Mouse (Mus musculus) embryonic facial prominence, embryonic 12.5 days (tissue): Measurements from ENCODE around the gene Ddrgk1. TPM values are rescaled to one million over a fixed set of nuclear protein-coding genes. Genes with fewer than 3 reads are reported as not detected.
A peak's percentile ranks its signal among the peaks of the same experiment; 100 is the strongest.

Source experiments
- ATAC-seq: fragments of 200-750 bp; cut with Nextera tagmentation; 2 replicates; pipeline ENCODE4 v1.8.0; 2017; ENCODE audit not compliant: insufficient number of reproducible peaks, insufficient read depth, low FRiP score, low TSS enrichment
- H3K27ac ChIP-seq: fragments of 300-500 bp; sonication (generic); 2 replicates; pipeline ENCODE4 v1.5.1; 2016; ENCODE audit warnings: mild to moderate bottlenecking
- H3K27me3 ChIP-seq: fragments of 300-500 bp; sonication (generic); 2 replicates; pipeline ENCODE4 v1.6.1; 2016; ENCODE audit warnings: mild to moderate bottlenecking, moderate library complexity
- H3K36me3 ChIP-seq: fragments of 300-500 bp; sonication (generic); 2 replicates; pipeline ENCODE4 v1.6.1; 2016; ENCODE audit warnings: mild to moderate bottlenecking
- H3K4me1 ChIP-seq: fragments of 300-500 bp; sonication (generic); 2 replicates; pipeline ENCODE4 v1.6.1; 2016
- H3K4me2 ChIP-seq: fragments of 300-500 bp; sonication (generic); replicated peaks from 2 replicates; pipeline ENCODE4 v1.6.1; 2016; ENCODE audit warnings: mild to moderate bottlenecking, moderate library complexity
- H3K4me3 ChIP-seq: fragments of 300-500 bp; sonication (generic); 2 replicates; pipeline ENCODE4 v1.5.1; 2016; ENCODE audit warnings: mild to moderate bottlenecking
- H3K9ac ChIP-seq: fragments of 300-500 bp; sonication (generic); 2 replicates; pipeline ENCODE4 v1.6.1; 2016; ENCODE audit warnings: mild to moderate bottlenecking, moderate library complexity
- H3K9me3 ChIP-seq: fragments of 300-500 bp; sonication (generic); 2 replicates; pipeline ENCODE4 v1.6.1; 2016; ENCODE audit warnings: mild to moderate bottlenecking, moderate library complexity
- WGBS: fragments of 180-500 bp; shearing (Covaris S2); methylation state at CpG from one replicate; pipeline ENCODE4 v1.1.7; 2016; 5-methylcytosine and 5-hydroxymethylcytosine counted together
- polyA plus RNA-seq: library from polyadenylated mRNA; unstranded; fragments of >200 nt; fragmentation: Nextera tagmentation; extraction: Ambion mirVana; gene quantifications from 2 replicates; pipeline ENCODE4 v1.2.1, GENCODE M21; 2016

Gene Ddrgk1
- 55.6 and 58.3 TPM in 2 replicates for polyA plus RNA-seq

DNA sequence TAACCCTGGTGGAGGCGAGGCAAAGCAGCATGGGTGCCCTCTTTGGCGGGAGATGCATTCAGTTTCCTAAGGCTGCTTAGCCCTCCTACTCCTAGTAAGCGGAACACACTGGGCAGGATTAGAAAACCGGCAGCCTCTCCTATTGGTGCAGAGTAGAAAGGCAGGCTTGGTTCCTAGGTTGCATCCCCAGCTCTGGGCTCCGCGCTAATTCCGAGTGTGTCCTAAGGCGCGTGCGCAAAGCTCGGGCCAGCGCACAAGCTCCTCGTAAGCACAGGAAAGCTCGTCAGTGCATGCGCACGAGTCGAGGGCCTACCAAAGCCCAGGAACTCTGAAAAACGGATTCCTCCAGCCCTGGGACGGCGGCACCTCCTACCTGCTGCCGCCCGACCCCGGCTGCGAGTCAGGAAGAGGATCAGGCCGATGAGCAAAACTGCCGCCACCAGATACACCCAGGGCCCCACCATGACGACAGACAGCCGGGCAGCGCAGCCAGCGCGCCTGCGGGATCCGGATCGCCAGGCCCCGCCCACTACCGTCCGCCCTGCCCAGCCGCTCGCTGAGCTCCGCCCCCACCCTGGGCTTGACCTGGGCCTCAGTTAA, at the start of gene Ddrgk1:
Gene Ddrgk1, minus strand, starts transcription at position 558 of the 600 bp plus-strand sequence.
- no peaks in the 10 kb centered on the region for H3K9me3 ChIP-seq

GRCm38 (mm10) chr2:130707057-130707456, 42.6 kb upstream of the Ddrgk1 start:
- Histone ChIP-seq H3K9ac (no peak overlapping the region), H3K4me1 (peaks cover 6% of the 10 kb centered on the region; the same call in 1 of the 2 replicates), H3K4me2 (no peak overlapping the region), H3K36me3 (peaks cover 34% of the 10 kb centered on the region), H3K27me3 (no peaks in the 10 kb centered on the region), H3K4me3 (no peak overlapping the region), H3K27ac (no peak overlapping the region), H3K9me3 (no peaks in the 10 kb centered on the region)
- no peak for ATAC-seq
- WGBS = 64% methylated on average over 10 of the region's 10 CpGs

More for the DNA sequence above, at the start of gene Ddrgk1:
- peaks cover 26% of the 10 kb centered on the region for H3K36me3 ChIP-seq
- H3K27ac ChIP-seq = peak within 1 kb of the TSS; percentile 98
- peak within 1 kb of the TSS; percentile 62 for H3K4me3 ChIP-seq
- H3K4me1 ChIP-seq = peaks cover 20% of the 10 kb centered on the region
- under 1% methylated on average over 40 of the region's 40 CpGs for WGBS
- ATAC-seq = peak; percentile 97
- H3K4me2 ChIP-seq = peak within 1 kb of the TSS; percentile 77
- H3K27me3 ChIP-seq = no peaks in the 10 kb centered on the region
- peak within 1 kb of the TSS; percentile 78 for H3K9ac ChIP-seq

GRCm38 (mm10) chr2:130706602-130707001, 42.1 kb upstream of the Ddrgk1 start:
- H3K27me3 ChIP-seq = no peaks in the 10 kb centered on the region
- 75% methylated on average over 4 of the region's 4 CpGs for WGBS
- H3K4me2 ChIP-seq = no peak overlapping the region
- H3K4me1 ChIP-seq = peaks cover 6% of the 10 kb centered on the region; the same call in 1 of the 2 replicates
- H3K9me3 ChIP-seq = no peaks in the 10 kb centered on the region
- ATAC-seq = no peak
- H3K4me3 ChIP-seq = no peak overlapping the region
- H3K27ac ChIP-seq = no peak overlapping the region
- peaks cover 30% of the 10 kb centered on the region for H3K36me3 ChIP-seq
- H3K9ac ChIP-seq = no peak overlapping the region

- no peak overlapping the region for H3K27ac ChIP-seq
- H3K4me2 ChIP-seq = no peak overlapping the region
- 70% methylated on average over 6 of the region's 6 CpGs for WGBS
- peaks cover 6% of the 10 kb centered on the region; the same call in 1 of the 2 replicates for H3K4me1 ChIP-seq
- H3K9me3 ChIP-seq = no peaks in the 10 kb centered on the region
- H3K4me3 ChIP-seq = no peak overlapping the region
- no peaks in the 10 kb centered on the region for H3K27me3 ChIP-seq
- H3K36me3 ChIP-seq = peaks cover 17% of the 10 kb centered on the region
- ATAC-seq = no peak
- no peak overlapping the region for H3K9ac ChIP-seq
These were observed 40.7 kb upstream of the Ddrgk1 start for GRCm38 (mm10) chr2:130705178-130705577.

DNA sequence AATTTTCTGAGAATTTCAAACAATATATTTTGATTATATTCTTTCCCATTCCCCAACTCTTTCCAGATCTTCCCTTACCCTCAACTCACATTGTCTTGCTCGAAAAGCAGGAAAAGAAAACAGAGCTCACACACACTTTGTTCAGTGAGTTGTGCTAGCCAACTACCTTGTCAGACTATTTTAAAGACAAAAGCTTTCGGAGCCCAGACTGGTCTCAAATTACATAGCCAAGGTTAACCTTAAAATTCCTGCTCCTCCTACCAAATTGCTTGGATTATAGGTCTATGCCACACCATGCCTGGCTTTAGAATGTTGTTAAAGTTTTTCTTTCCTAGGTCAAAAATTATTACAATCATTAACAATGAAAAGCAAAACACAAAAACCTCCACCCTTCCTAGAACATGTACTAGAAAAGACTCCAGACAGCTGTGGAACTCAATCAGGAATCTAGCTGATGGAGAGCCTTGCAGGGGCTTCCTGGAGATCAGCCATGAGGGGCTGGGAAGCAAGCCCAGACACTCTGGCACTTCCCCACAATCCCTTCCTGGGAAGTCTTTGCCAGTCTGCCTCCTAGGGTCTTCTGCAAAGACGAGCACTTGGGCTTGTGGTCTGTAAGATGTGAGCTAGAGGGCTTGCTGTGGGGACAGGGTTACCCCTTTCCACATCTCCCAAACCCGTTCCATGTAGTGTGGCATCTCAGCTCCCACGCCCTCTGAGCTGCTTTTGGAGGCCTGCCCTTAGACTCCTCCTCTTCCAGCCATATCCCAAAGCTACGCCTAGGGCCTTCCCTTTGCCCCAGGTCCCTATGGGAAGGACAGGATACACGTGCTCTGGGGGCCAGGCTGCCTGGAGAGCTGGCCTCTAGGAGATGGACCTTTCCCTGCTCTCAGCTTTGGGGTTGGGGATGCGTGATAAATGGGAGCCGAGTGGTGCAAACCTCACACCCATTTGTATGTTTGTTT, 39.9 kb upstream of the Ddrgk1 start:
- Histone ChIP-seq H3K9me3 (no peaks in the 10 kb centered on the region), H3K4me1 (peaks cover 6% of the 10 kb centered on the region; the same call in 1 of the 2 replicates), H3K27ac (0 out of 2 replicates have a peak overlapping the region, but pooled peaks have one; percentile 46), H3K4me2 (no peak overlapping the region), H3K27me3 (no peaks in the 10 kb centered on the region), H3K4me3 (no peak overlapping the region), H3K36me3 (peaks cover 9% of the 10 kb centered on the region; the same call in 1 of the 2 replicates), H3K9ac (no peak overlapping the region)
- 53% methylated on average over 9 of the region's 9 CpGs for WGBS
- no peak for ATAC-seq

DNA sequence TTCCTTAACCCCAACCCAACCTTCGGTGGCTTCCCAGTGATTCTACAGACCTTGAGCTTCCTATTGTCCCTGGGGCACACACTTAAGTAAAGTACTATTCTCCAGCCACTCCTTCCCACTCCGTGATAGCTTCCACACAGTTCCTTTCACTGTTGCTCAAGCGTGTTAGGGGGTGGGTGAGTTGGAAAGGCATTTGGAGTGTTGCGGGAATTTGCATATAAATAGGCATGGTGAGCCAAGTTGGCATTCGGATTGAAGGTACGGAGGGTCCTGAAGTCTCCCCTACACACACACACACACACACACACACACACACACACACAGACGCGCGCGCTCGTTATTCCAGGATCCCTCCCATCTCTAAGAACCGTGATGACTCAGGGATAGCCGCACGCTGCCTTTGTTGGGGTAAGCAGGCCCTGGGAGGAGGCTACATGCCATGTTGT, 33.4 kb upstream of the Ddrgk1 start:
- Histone ChIP-seq H3K9me3 (no peaks in the 10 kb centered on the region), H3K4me1 (peaks cover 13% of the 10 kb centered on the region), H3K27ac (no peak overlapping the region), H3K27me3 (peaks cover 42% of the 10 kb centered on the region), H3K4me2 (peak overlapping the region; percentile 91), H3K36me3 (no peaks in the 10 kb centered on the region), H3K4me3 (peak overlapping the region; percentile 51), H3K9ac (peak overlapping the region; percentile 61; the same call in 1 of the 2 replicates)
- ATAC-seq = no peak
- 4% methylated on average over 14 of the region's 14 CpGs for WGBS

DNA sequence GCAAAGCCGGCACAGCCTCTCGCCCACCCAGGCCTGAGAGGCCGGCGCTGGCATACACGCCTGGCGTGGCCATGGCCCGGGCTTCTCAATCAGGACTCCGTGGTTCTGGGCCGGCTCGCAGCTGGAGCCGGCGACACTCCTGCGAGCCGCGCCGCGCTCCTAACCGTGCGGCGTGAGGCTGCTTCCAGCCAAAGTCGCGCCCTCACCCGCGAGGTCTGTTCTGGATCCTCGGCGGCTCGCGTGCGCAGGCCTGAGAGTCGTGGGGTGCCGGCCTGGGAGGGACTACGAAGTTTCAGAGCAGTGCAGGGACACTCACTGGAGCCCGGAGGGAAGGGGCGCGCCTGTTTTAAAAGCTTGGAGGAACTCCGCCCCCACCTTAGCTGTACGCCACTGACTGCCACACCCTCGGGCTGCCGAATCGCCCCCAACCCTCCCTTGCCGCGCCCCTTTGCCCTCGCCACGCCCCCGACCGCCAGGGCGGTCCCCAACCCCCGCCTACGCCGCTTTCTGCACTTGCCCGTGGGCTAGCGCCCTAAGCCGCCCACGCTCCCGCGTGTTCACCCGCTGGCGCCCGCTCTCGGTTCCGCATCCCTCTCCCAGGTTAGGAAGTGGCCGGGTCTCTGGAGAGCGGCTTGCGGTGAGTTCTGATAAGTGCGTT, 32.8 kb upstream of the Ddrgk1 start, which contains the start of gene Slc4a11:
Gene Slc4a11, minus strand, starts transcription at position 367 of the 658 bp plus-strand sequence.
- Histone ChIP-seq H3K4me3 (peak within 1 kb of the TSS; percentile 51), H3K27me3 (peaks cover 42% of the 10 kb centered on the region), H3K4me1 (peaks cover 13% of the 10 kb centered on the region), H3K27ac (no peak within 1 kb of the TSS), H3K9ac (peak within 1 kb of the TSS; percentile 61), H3K36me3 (no peaks in the 10 kb centered on the region), H3K9me3 (no peaks in the 10 kb centered on the region), H3K4me2 (peak within 1 kb of the TSS; percentile 91)
- ATAC-seq = peak; percentile 69; the same call in 1 of the 2 replicates
- WGBS = under 1% methylated on average over 65 of the region's 65 CpGs

DNA sequence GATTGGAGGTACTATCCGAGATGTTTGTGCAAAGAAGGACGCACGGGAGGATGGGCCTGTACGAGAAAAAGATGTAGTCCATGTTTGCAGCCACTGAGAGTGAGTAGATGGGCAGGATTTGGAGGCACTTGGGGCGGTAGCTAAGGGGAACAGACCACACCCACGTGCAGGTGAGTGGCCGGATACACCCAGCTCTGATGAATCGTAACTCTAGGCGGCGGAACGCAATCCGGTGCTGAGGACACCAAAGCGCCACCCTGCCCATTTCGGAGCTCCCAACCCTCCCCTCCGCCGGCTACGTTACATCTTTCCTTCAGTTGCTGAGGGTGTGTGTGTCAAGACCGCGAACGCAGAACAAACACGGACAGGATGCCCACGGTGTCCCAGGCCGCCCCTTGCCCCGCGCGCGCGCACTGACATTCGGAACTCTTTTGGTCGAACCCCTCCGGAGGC, 32.3 kb upstream of the Ddrgk1 start:
- WGBS = under 1% methylated on average over 31 of the region's 31 CpGs
- H3K9me3 ChIP-seq = no peaks in the 10 kb centered on the region
- peak overlapping the region; percentile 91 for H3K4me2 ChIP-seq
- H3K9ac ChIP-seq = peak overlapping the region; percentile 61
- 0 out of 2 replicates have a peak, but pooled peaks have one; percentile 13 for ATAC-seq
- no peak overlapping the region for H3K27ac ChIP-seq
- H3K4me1 ChIP-seq = peaks cover 13% of the 10 kb centered on the region
- peak overlapping the region; percentile 51 for H3K4me3 ChIP-seq
- H3K27me3 ChIP-seq = peaks cover 45% of the 10 kb centered on the region
- H3K36me3 ChIP-seq = no peaks in the 10 kb centered on the region

DNA sequence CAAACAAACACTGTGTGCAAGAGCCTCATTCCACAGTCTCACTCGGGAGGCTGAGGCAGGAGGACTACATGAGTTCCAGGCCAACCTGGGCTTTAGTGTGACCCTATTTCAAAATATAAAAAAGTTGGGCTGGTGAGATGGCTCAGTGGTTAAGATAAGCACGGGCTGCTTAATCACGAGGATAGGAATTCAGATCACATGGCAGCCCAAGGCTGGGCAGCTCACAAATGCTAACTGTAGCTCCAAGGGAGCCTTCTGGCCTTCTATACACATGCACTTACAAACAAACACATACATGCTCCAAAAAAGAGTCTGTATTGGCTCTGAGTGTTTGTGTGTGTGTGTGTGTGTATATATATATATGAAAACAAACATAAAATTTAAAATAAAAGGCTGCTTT, 29.1 kb upstream of the Ddrgk1 start:
- Histone ChIP-seq H3K36me3 (no peaks in the 10 kb centered on the region), H3K27me3 (peaks cover 39% of the 10 kb centered on the region), H3K27ac (no peak overlapping the region)

GRCm38 (mm10) chr2:130689011-130689410, 24.6 kb upstream of the Ddrgk1 start:
- ATAC-seq = no peak
- H3K9me3 ChIP-seq = no peaks in the 10 kb centered on the region
- H3K9ac ChIP-seq = no peak overlapping the region
- H3K27ac ChIP-seq = no peak overlapping the region
- H3K4me3 ChIP-seq = no peak overlapping the region
- 0 out of 2 replicates have a peak, but pooled peaks cover 3% of the 10 kb centered on the region for H3K27me3 ChIP-seq
- H3K4me2 ChIP-seq = no peak overlapping the region
- no peaks in the 10 kb centered on the region for H3K4me1 ChIP-seq
- H3K36me3 ChIP-seq = peaks cover 15% of the 10 kb centered on the region; the same call in 1 of the 2 replicates
- WGBS = 87% methylated on average over 2 of the region's 2 CpGs

More for the DNA sequence above, 29.1 kb upstream of the Ddrgk1 start:
- Histone ChIP-seq H3K4me2 (no peak overlapping the region), H3K4me1 (peaks cover 13% of the 10 kb centered on the region), H3K4me3 (no peak overlapping the region), H3K9ac (no peak overlapping the region; the same call in 1 of the 2 replicates), H3K9me3 (no peaks in the 10 kb centered on the region)
- no peak for ATAC-seq
- WGBS = 39% methylated on average over 3 of the region's 3 CpGs

GRCm38 (mm10) chr2:130685426-130685825, 21.0 kb upstream of the Ddrgk1 start:
- no peak overlapping the region for H3K27ac ChIP-seq
- 83% methylated on average over 9 of the region's 9 CpGs for WGBS

More at GRCm38 (mm10) chr2:130685426-130685825, 21.0 kb upstream of the Ddrgk1 start:
- Histone ChIP-seq H3K9me3 (no peaks in the 10 kb centered on the region), H3K4me3 (no peak overlapping the region), H3K4me1 (no peaks in the 10 kb centered on the region), H3K9ac (no peak overlapping the region), H3K36me3 (peaks cover 49% of the 10 kb centered on the region), H3K4me2 (no peak overlapping the region), H3K27me3 (no peaks in the 10 kb centered on the region)
- no peak for ATAC-seq
